Mouse (Mus musculus) megakaryocyte-erythroid progenitor cell, adult 5-6 weeks (primary cell): Measurements from ENCODE around the gene Parp6. TPM values are rescaled to one million over a fixed set of nuclear protein-coding genes. Genes with fewer than 3 reads are reported as not detected.

Experiments used
- ATAC-seq: replicated peaks from 2 replicates; pipeline ENCODE4 v1.8.0; 2016; ENCODE audit warnings: mild to moderate bottlenecking, inconsistent platforms; ENCODE audit not compliant: severe bottlenecking, poor library complexity, low FRiP score, low TSS enrichment
- total RNA-seq, 2 experiments: library from RNA; stranded (forward) in 1 of 2; stranded (reverse) in 1 of 2; fragments of 200-1000, 215-1000 nt in 1 of 2; fragments of >200 nt in 1 of 2; fragmentation: Nextera tagmentation in 1 of 2; gene quantifications; 2 replicates each; pipeline ENCODE4 v1.2.3; 2014 to 2017

Parp6 gene
- total RNA-seq (2014; fragmentation: Nextera tagmentation), result 27.1 and 39.6 TPM in 2 replicates
- total RNA-seq (2017), result 19.8 and 34.7 TPM in 2 replicates

DNA sequence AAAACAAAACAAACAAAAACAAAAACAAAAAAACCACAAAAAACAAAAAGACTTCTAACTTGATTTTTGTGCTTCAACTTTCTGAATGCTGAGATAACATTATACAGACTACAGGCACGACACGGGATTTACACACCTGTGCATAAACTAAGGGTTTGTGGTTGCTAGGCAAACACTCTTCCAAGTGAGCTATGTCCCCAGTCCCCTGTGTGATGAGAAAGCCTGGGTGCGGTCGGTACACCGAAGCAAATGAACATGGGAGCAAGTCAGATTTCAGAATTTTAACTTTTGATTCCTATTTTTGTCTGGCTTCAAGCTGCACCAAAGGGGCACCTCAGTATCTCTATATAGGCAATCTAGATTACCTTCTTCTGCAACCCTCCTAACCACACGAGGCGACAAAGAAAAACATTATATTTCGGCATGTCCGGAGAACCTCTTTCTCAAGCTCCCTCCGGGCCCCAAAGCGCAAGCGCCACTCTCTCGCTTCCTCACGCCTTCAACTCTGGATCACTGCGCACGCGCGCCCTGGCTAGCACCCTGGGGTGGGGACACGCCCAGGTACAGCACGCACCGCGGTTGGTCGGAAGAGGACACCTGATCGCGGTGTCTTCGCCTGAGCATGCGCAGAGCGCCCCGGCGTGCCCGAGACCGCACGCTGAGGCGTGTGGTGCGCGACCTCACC, at the start of gene Parp6:
TSS of gene Parp6 (plus strand) at position 663 of the 685 bp plus-strand sequence.
- ATAC-seq, result peak; percentile 100

DNA sequence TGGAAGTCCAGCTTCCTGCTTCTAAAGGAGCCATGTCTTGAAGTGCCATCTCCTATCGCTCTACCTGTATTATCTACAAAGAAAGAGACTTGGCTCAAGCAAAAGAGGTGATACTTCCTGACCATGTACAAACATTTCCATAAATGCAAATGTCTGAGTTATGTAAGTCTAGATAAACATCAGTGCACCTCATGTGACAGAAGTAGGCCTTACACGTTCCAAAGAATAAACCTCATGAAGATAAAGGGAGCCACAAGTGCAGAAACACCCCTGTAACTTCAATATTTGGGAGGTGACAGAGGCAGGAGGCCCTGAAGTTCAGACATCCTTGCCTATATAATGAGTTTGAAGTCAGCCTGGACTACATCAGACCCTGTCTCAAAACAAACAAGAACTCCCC, 45.2 kb upstream of the Parp6 start:
- no peak for ATAC-seq

DNA sequence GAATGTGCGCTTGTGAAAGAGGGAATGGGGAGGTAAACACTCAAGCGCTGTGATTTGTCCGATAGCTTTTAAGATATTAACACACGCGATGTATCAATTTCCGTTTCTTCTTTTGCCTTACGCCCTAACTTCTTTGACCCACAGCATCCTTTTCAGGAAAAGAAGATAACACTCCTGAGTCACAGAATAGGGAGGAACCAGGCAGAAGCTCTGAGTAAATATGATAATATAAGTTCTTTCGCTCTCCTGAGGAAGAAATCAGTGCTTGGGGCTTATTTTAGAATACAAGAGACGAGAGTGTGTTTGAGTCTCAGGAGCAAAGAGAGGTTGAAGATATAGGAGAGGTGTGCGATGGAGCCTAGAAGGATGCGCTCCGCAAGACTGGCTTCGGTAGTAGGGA, 39.7 kb upstream of the Parp6 start:
- no peak for ATAC-seq

- peak; percentile 99 for ATAC-seq
Measured at GRCm38 (mm10) chr9:59577844-59578504, 39.1 kb upstream of the Parp6 start, which contains the start of gene Celf6. Gene Celf6 (plus strand): TSS chr9:59577917.

GRCm38 (mm10) chr9:59578505-59578867, 38.6 kb upstream of the Parp6 start:
- no peak; the same call in 1 of the 2 replicates for ATAC-seq

DNA sequence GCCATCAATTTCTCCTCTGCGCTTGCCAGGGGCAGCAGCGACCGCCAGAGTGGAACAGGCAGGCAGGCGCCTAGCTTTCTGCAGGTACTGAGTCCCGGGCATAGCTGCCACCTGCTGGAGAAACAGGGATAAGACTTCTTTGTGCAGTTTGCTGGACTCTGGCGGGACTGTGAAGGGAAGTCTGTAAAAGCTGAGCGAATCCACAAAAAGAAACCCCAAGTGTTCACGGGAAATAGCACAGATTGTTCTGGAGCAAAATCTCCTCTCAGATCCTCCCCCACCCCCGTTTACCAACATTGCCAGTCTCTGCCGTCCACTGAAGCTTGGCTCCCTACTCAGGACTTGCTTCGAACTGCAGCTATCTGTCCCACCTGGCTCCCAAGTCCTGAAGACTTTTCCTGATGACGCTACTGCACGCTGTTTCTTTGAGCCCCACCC, 32.2 kb upstream of the Parp6 start:
- ATAC-seq, result peak; percentile 82

DNA sequence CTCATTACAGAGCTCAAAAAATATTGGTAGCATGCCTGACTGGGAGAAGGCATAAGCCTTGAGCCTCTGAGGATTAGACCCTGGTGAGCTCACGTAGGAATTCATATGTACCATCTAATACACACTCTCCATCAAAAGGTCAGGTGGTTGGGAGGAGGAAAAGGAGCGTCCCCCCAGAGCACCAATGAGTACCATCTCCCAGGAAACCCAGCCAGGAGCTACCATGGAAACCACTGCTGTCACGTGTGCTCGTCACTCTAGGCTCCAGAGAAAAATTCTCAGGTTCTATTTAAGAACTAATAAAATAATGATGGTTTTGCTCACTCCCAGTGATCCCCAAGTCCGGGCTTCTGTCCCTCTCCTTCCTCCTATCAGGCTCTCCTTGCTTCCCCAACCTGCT, 28.8 kb upstream of the Parp6 start:
- no peak for ATAC-seq

GRCm38 (mm10) chr9:59588710-59589671, 28.1 kb upstream of the Parp6 start:
- no peak for ATAC-seq

GRCm38 (mm10) chr9:59589703-59590439, 27.2 kb upstream of the Parp6 start:
- no peak; the same call in 1 of the 2 replicates for ATAC-seq

GRCm38 (mm10) chr9:59601661-59602060, 15.4 kb upstream of the Parp6 start:
- no peak for ATAC-seq

GRCm38 (mm10) chr9:59605967-59606366, 11.1 kb upstream of the Parp6 start:
- ATAC-seq, result no peak

DNA sequence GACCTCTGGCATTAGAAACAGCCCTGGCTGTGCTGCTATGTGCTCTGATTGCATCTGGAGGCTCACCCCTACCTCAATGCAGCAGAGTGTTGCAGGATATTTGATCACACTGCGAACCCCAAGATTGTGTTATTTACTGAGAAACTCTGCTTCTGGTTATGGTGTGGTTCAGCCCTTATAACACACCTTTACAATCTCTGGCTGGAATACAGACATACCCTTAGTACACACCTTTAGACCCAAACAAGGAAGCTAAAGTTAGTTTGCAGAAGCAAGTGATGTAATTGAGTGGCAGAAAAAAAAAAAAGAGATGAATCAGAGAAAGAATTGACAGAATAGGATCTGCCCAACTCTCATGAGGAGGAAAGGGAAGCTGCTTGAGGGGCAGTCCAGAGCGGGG, 6.1 kb upstream of the Parp6 start:
- no peak for ATAC-seq

GRCm38 (mm10) chr9:59615797-59616196, 1.3 kb upstream of the Parp6 start:
- ATAC-seq, result no peak

DNA sequence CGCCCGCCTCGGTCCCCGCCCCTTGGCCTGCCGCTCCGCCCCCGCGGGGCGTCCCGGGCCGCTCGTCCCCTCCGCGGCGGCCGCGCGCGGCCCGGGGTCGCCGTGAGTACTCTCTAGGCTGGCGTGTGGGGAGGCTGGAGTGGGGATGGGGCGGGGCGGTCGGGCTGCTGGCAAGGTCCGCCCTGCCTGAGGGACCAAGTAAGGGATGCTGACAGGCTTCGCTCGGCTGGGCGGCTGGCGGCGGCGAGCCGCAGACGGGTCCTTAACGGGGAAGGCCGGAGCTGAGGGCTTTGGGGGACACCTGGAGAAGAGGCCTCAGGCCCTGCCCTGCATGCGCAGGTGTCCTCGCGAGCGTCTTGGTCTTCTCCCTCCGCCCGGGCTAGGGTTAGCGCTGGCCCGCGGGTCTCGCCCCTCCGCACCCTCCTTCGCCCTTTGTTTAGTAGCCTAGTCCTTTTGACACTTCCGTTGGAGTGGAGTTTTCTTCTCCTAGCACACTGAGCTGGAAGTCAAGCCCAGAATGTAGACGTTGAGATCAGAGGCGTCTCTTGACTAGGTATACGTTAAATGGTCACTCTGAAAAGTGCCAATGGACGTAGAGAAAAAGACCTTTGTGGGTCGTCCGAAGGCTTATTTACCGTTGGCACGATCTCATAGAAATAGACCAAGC, 356 bp downstream of the Parp6 start:
- no peak; the same call in none of the 2 replicates for ATAC-seq

- peak; percentile 41 for ATAC-seq
Measured at GRCm38 (mm10) chr9:59638372-59638771, 21.3 kb downstream of the Parp6 start.

DNA sequence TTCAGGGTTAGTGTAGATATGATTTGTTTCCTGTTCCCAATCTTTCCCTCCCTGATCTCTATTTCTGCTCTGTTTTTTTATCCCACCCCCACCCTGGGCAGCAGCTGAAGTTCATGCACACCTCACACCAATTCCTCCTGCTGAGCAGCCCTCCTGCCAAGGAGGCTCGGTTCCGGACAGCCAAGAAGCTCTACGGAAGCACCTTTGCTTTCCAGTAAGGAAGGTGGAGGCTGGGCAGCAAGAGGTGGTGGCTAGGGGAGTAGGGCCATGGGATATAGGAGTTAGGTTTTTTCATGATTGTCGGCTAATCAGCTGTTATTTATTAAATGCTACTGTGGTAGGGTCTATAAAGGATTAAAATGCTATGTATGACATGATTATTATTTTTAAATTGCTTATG, 22.9 kb downstream of the Parp6 start:
- ATAC-seq, result no peak

- ATAC-seq, result no peak
Measured at GRCm38 (mm10) chr9:59641320-59641719, 24.2 kb downstream of the Parp6 start.

DNA sequence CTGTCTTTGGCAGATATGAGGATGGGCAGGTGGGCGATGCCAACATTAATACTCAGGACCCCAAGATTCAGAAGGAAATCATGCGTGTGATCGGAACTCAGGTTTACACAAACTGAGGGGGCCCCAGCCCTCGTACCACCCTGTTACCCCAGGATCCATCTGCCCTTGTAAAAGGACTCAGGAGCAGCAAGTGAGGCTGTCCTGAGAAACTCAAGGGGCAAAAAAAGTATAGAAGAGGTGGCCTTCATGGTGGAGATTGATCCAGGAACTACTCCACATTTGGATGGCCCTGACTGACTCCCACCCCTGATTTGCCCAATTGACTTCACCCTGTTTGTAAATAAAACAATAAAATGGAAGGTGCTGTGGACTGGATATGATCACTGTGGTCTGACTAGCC, 32.8 kb downstream of the Parp6 start:
- no peak for ATAC-seq

GRCm38 (mm10) chr9:59653371-59653770, 36.3 kb downstream of the Parp6 start:
- no peak for ATAC-seq
